Mouse (Mus musculus) frontal cortex, postnatal 36 days (tissue): ENCODE measurements around the gene 1700020N15Rik.
"Not testable (repeated sequence)": the region's sequence is repeated elsewhere in the genome, so short reads cannot be mapped to it uniquely, and the experiment has no call there.

ENCODE experiments used
- DNase-seq, 2 experiments: peaks; one replicate each; pipeline ENCODE4 v3.0.0; 2022; ENCODE audit warnings: low spot score in 2 of 2

The 1700020N15Rik gene

GRCm38 (mm10) chrX:69945000-69945399 is at the start of gene 1700020N15Rik:
Gene 1700020N15Rik, plus strand, starts transcription at chrX:69945300.
- not testable (repeated sequence) for DNase-seq

GRCm38 (mm10) chrX:69976790-69977579 is 31.9 kb downstream of the 1700020N15Rik start:
- DNase-seq: no peak
